Mouse (Mus musculus): ENCODE data around the gene Anxa11. TPM values are rescaled to one million over a fixed set of nuclear protein-coding genes. Genes with fewer than 3 reads are reported as not detected.

Anxa11 gene
- total RNA-seq, 2 experiments from 2014 or later, result 35.6 to 44.5 TPM

Small RNA genes lying within 50 kb of the gene (microRNA-seq; reads per million reads assigned to microRNA genes)
- gene Gm23701, result 0 reads per million in 2 experiments

Other genes starting within 250 kb of the Anxa11 start
- gene Ppif, start 148.0 kb upstream of the Anxa11 start, total RNA-seq (2021), result 10 to 100 TPM; 27.6 to 27.7 TPM
- 10 to 100 TPM; 60.4 to 63.5 TPM for gene Zcchc24, start 73.1 kb upstream of the Anxa11 start, total RNA-seq (2021)
- 1 to 10 TPM in 1 of 2 experiments, not detected in 1; 3.0 TPM for gene Plac9a, start 60.9 kb downstream of the Anxa11 start, total RNA-seq (2021)
- gene Tmem254a, start 85.5 kb downstream of the Anxa11 start, total RNA-seq (2021), result 10 to 100 TPM; 16.8 to 18.5 TPM
- not detected for gene Cphx1, start 96.1 kb downstream of the Anxa11 start, total RNA-seq (2021)
- gene Duxbl1, start 136.4 kb downstream of the Anxa11 start, total RNA-seq (2021), result under 1 TPM in 1 of 2 experiments, not detected in 1; 0.19 TPM
- 1 to 10 TPM; 5.3 to 8.9 TPM for gene Gm9780, start 200.6 kb downstream of the Anxa11 start, total RNA-seq (2021)
- 10 to 100 TPM; 30.6 to 38.5 TPM for gene Tmem254c, start 225.2 kb downstream of the Anxa11 start, total RNA-seq (2021)
- gene Cphx2, start 239.4 kb downstream of the Anxa11 start, total RNA-seq (2021), result not detected
- not detected for gene Cphx3, start 240.1 kb downstream of the Anxa11 start, total RNA-seq (2021)